Mouse (Mus musculus) ZHBTc4 (cell line): ENCODE results near the gene Tmem51.
A peak's percentile ranks its signal among the peaks of the same experiment; 100 is the strongest.

Source experiments
- DNase-seq: peaks from one replicate; pipeline ENCODE4 v3.0.0-alpha.2; 2011; ENCODE audit warnings: low read depth, low spot score

The Tmem51 gene

DNA sequence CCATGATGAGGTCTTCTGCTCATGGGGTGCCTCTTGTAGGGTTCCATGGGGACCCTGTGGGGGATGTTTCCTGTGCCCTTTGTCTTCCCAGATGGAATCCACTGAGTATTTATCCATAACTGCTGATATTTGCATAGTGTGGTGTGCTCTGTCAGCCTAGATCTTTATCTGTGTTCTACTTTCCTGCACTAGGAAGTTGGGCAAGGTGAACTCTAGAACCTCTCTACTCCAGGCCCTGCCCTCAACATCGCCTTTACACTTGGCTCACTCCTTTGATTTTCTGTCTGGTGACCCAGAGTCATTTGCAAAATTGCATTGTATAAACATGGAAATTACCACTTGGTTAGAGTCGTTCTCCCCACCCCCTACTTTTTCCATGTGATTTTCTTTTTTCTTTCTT, 59.6 kb downstream of the Tmem51 start:
- DNase-seq = no peak

DNA sequence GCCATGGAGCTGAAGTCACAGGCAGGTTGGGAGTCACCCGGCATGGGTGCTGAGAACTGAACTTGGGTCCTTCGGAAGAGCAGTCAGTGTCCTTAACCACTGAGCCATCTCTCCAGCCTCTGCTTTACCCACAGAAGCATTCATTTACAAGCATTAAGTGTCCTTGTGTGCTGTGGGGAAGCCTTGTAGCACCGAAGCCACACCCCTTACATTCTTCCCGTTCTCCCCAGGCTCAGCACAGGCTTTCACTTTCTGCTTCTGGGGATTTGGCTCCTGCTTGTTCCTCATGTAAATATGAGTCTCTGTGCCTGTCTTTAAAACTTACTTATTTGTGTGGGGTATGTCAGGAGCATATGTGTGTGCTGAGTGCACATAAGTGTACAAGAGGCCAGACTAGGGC, 60.9 kb downstream of the Tmem51 start:
- DNase-seq = peak; percentile 72

DNA sequence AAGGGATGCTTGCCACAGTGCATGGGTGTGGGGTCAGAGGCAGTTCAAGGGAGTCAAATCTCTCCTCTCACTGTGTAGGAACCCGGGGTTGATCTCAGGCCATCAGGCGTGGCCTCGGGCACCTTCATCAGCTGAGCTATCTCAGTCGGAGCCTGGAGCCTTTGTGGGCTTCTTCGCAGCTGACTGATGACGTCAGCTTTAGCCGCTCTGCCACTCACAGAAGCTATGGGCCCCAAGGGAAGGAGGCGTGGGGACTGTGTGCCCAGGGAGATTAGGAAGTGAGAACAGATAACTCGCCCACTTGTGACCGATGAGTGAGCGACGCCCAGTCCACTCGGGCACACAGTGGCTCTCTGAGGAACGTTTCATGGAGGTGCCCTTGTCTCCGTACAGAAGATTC, 66.4 kb downstream of the Tmem51 start:
- DNase-seq = peak; percentile 81

DNA sequence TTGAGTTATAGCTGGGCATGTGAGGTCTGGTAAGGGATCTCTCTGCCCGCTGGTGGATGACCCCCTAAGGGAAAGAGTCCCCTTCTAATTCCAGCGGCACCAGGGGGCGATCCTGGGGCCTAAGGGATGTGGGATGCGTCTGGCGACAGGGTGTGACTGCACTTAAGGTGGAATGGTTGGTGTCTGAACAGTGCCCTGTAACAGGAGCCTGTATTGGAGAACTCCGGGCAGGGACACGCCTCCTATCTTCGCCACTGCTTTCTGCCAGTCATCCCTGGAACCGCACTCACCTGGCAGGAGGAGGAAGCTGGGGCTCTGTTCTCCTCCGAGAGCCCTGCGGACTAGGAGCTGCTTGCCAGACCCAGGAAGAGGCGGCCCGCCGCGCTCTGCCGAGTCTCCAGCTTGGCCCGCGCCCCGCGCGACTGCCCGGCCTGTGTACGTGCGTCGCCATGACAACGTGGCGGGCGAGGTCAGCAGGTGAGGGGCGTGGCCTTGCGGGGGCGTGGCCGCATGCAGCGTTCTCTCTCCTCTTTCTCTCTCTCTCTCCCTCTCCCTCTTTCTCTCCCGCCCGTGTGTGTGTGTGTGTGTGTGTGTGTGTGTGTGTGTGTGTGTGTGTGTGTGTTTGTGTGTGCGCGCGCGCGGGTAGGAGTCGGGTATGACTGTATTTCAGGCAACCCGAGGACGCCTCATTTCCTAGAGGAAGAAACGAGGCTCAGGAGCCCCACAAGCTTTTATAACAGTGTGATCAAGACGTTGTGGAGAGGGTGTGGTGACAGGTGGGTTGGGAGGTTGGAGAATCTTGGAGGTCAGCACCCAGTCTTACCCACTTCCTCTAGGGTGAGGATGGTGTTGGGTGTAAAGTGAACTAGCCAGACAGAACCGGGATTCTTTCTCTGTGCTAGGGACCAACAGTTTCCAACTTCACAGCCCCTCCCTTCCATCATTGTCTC, 69.2 kb downstream of the Tmem51 start, which contains the start of gene Fhad1:
Gene Fhad1, minus strand, starts transcription at position 424 of the 950 bp plus-strand sequence.
- peak; percentile 94 for DNase-seq

DNA sequence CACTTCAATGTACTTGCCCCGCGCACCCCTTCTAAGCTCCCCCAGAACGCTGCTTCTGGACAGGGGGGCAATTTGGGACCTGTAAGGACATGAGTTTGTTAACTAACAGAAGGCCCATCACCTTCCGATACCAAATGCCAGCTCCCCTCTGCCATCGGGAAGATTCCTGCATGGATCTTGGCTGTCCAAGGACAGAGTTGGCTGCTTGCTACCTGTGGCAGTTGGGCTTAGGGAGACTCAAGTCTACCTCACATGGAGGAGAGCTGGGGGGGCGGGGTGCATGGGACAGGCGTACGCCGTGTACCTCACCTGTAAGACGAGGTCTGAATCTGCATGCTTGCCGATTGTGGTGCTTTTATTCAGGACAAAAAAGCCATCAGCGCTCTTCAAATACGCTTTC, 72.9 kb downstream of the Tmem51 start:
- DNase-seq = no peak

DNA sequence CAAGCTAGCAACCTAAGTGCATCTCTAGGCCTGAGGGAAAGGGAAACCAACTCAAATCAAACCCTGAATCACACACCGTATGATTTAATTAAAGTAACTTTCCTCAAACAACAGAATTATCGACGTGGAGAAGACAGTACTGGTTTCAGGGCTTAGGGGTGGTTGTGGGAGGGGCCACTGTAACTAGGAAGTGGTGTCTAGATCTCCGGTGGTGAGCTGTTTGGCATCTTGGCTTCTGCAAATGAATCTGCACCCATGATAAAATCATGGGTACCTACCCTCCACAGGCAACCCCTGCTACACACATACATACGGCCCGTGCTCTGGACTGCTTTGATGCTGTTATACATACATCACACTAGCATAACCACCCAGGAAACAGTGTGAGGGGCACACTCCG, 73.7 kb downstream of the Tmem51 start:
- no peak for DNase-seq

DNA sequence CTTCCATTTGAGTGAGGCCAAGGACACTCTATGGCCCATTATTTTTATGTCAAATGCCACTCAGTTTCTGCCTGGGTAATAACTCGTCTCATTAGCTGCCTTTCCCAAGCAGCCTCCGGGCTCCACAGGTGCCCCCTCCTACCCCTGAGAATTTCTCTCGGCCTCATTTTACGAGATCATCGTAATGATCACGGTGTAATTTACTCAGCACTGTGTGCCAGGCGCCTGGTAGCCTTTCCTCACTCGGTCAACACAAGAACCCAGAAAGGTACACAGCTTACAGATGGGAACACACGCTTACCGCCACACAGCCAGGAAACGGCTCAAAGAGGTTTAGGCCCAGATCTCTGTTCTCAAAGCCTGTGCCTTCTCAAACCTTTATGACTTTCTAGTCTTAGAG, 75.9 kb downstream of the Tmem51 start:
- DNase-seq = no peak

DNA sequence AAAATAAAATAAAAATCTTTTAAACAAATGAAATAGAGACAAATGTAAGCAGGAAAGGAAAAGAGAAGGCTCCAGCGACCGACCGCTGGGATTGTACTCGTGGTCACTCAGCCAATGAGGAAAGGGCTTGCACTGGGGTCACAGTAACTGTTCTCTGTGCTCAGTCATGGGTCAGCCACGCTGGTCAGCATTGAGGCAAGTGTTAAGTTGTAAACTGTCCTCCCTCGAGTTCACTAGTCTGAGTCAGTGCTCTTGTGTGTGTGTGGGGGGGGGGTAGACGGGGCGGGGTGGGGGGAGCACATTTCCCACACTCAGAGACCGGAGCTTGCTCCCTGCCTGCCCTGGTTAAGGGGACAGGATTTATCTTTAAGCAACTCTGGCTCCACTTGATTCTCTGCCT, 83.5 kb downstream of the Tmem51 start:
- no peak for DNase-seq

DNA sequence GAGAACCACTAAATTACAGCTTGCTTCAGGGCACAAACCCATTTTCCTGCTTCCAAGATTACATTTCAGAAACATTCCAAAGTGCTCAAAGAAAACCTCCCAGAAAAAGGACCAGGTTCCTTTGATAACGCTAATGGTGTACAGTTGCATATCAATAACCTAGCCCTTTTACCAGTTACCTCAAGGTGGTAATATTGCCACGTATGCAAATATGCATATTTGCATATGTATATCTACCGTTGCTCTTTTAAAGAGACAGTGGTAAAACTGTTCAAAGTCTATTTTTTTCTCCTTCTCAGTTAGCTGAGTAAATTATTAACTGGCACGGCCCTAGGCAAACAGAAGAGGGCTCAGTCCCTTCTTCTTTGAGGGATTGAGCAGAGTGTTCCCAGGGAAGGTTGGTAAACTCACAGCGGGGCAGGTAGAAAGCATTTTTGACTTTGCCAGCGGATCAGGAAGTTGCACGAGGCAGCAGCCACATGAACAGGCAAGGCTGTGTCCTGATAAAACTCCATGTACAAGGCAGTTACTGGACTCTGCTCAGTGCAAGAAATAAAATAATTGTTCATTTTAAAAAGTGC, 84.5 kb downstream of the Tmem51 start:
- DNase-seq = peak; percentile 42

DNA sequence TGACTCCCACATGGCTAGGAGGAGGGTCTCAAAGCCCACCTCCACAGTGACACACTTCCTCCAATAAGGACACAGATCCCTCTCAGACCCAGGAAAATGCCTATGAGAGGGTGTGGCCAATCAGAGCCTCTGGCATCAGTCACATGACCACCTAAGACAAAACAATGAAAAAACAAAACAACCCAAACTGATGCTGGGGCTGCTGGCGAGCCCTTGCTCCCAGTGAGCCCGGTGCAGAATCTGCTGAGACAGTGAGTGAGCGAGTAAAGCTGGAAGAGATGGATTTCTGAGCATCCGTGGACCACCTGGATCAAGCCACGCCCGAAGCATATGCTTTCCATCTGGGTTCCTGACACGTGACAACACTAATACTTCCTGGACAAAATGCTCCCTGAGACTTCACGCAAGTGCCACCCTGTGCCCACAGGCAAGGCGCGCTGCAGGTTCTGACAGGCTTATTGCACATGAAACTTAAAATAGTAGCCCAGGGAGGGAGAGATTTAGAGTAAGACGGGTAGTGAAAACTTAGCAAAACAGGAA, 85.8 kb downstream of the Tmem51 start:
- peak; percentile 79 for DNase-seq

DNA sequence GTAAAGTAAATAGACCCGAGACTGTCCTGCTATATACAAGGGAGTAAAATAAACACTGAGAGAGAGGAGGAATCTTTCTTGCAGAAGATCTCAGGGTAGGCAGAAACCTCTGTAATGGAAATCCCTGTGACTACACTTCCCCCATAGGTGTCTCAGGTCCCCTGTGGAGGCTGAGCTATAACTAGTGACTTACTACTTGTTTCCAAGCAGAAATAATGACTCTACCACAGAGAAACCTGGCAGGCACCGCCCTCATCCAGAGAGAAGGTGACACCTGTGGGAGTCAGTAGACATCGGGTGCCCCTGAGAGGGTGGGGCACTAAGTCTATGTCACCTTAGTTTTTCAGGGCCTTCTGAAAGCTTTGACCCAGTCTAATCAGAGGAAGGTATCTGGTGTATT, 87.2 kb downstream of the Tmem51 start:
- DNase-seq = no peak

DNA sequence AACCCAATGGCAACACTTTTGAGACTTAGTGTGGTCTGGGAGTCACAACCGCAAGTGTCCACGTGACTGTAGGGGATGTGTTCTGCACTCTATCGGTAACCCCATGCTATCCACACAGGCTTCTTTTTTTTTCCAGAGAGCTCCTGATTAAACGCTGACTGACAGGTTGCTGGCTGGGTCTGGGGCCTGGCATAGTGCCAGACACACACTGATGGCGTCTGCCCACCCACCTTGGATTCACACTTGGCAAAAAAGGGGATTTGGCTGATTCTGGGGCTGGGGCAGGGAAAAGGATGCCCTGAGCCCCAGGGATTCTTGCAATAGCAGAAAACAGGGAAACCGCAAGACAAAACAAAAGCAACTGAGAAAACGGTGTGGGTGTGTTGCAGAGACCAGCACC, 88.0 kb downstream of the Tmem51 start:
- no peak for DNase-seq

DNA sequence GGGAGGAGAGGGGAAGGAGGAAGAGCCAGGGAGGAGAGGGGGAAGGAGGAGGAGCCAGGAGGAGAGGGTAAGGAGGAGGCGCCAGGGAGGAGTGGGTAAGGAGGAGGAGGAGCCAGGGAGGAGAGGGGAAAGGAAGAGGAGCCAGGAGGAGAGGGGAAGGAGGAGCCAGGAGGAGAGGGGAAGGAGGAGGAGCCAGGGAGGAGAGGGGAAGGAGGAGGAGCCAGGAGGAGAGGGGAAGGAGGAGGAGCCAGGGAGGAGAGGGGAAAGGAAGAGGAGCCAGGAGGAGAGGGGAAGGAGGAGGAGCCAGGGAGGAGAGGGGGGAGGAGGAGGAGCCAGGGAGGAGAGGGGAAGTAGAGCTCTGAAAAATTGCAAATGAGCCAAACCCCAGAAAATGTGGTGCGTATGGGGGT, 90.0 kb downstream of the Tmem51 start:
- DNase-seq = peak; percentile 90

DNA sequence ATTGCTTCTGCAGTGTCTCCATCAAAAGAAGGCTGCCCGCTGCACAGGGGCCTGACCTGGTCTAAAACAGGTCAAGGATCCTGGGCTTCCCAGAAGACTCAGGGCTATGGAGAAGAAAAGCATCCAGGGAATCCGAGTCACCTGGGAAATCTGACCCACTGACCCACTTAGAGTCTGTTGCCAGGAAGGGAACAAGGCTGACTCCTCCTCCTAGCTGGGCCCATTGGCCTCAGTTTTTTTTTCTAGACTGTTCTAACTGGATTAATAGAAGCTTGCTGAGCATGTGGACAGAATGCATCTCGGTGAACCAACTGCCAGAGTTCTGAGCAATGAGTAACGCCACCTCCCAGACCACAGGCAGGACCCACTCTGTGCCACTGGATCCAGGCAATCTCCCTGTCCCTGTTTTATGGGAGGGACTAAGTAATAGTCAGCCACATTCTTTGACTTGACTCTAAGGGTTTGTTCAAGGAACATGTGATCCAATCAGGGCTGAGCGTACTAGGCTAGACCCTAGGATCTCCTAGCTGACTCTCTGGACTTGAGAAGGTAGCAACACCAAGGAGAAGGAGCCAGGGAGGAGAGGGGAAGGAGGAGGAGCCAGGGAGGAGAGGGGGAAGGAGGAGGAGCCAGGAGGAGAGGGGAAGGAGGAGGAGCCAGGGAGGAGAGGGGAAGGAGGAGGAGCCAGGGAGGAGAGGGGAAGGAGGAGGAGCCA, 90.6 kb downstream of the Tmem51 start:
- DNase-seq = peak; percentile 82

DNA sequence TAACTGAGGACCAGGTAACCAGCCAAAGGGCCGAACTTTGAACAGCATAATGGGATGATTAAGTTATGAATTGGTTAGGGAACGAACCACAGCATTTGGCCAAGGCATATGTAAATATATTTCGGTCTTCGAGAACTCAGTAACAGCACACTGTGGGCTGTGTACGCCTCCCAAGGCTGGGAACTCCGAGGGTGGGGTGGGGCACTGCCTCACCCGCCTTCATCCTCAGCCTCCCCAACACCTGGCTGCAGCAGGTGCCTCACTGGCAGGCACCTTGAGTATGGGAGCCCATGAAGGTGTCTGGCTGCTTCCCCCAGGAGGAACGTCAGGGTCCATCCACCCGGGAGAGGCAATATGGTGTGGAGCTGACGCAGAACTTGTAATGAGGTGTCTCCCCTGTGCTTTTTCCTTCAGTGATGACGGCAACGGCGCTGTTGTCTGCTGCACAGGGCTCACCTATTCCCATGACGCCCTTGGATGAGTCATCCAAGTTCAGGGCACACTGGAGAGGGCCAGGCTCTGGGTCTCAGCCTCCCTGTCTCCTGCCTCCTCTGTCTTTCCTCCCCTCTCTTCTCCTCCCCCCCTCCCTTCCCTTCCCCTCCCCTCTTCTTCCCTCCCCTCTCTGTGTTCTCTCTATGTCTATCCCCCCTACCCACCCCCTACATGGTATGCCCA, 91.4 kb downstream of the Tmem51 start:
- DNase-seq = no peak

DNA sequence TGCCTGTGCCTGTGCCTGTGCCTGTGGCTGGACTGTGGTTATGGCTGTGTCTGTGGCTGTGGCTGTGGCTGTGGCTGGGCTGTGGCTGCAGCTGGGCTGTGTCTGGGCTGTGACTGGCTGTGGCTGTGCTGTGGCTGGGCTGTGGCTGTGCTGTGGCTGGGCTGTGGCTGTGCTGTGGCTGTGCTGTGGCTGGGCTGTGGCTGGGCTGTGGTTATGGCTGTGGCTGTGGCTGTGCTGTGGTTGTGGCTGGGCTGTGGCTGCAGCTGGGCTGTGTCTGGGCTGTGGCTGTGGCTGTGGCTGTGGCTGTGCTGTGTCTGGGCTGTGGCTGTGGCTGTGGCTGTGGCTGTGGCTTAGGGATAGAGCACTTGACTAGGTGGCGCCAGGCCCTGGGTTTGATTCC, 95.9 kb downstream of the Tmem51 start:
- no peak for DNase-seq

DNA sequence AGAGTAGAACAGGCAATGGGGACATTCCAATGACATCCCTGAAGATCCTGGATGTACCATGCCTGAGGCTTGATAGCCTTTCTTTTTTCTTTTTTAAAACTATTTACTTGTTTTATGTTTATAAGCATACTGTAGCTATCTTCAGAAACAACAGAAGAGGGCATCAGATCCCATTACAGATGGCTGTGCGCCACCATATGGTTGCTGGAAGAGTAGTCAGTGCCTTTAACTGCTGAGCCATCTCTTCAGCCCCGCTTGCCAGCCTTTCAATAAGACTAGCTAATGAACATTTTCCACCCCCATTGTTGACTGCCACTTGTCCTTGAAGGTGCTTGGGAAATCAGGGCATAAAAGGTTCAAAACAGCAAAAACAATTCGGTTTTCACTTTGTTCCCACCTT, 100.4 kb downstream of the Tmem51 start:
- no peak for DNase-seq

DNA sequence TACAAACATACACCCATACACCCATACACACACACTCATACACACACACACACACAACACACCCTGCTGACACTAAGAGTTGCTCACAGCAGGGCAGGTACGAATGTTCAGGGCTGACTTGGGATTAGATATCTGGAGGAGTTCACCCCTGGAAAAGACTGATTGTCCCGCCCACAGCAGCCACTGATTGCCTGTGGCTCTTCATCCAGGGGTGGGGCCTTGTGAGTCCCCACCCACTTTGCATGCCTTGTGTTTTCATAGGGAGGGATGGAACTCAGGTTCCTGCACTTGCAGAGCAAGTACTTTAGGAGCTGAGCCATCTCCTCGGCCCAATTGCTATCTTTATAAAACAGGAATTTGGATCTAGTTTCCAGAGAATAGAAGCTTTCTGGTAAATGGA, 102.6 kb downstream of the Tmem51 start:
- peak; percentile 88 for DNase-seq
